Mouse (Mus musculus) liver, embryonic 14.5 days (tissue): ENCODE measurements around the gene Sf3a1. TPM values are rescaled to one million over a fixed set of nuclear protein-coding genes. Genes with fewer than 3 reads are reported as not detected.

Source experiments
- ATAC-seq: fragments of 200-750 bp; cut with Nextera tagmentation; 2 replicates; pipeline ENCODE4 v1.8.0; 2017; ENCODE audit warnings: moderate number of reproducible peaks, mild to moderate bottlenecking, moderate library complexity; ENCODE audit not compliant: insufficient read depth
- DNase-seq, 3 experiments: peaks; one replicate each; pipeline ENCODE4 v3.0.0-alpha.2; 2012 to 2013; ENCODE audit warnings: low read depth in 3 of 3, low spot score in 3 of 3
- H3K27ac ChIP-seq: fragments of 300-500 bp; sonication (generic); 2 replicates; pipeline ENCODE4 v1.5.1; 2014; ENCODE audit warnings: moderate library complexity, mild to moderate bottlenecking, control low read depth, inconsistent platforms
- H3K27me3 ChIP-seq: fragments of 300-500 bp; sonication (generic); 2 replicates; pipeline ENCODE4 v1.6.1; 2014; ENCODE audit warnings: mild to moderate bottlenecking, low read length, moderate library complexity; ENCODE audit not compliant: control insufficient read depth, insufficient read depth
- H3K36me3 ChIP-seq: fragments of 300-500 bp; sonication (generic); replicated peaks from 2 replicates; pipeline ENCODE4 v1.6.1; 2014; ENCODE audit warnings: low read depth; ENCODE audit not compliant: control insufficient read depth, insufficient read depth
- H3K4me1 ChIP-seq, 2 experiments: fragments of 200-500 bp in 1 of 2; fragments of 300-500 bp in 1 of 2; sonication (generic) in 1 of 2; replicated peaks; 2 replicates each; pipeline ENCODE4 v1.6.1; 2012 to 2014; ENCODE audit warnings: antibody characterized with exemption in 1 of 2, inconsistent platforms in 1 of 2, low read length in 1 of 2; ENCODE audit not compliant: control insufficient read depth in 2 of 2, insufficient read depth in 2 of 2
- H3K4me2 ChIP-seq: fragments of 300-500 bp; sonication (generic); 2 replicates; pipeline ENCODE4 v1.6.1; 2014; ENCODE audit warnings: low read depth, mild to moderate bottlenecking, control low read depth, moderate library complexity
- H3K4me3 ChIP-seq, 2 experiments: fragments of 200-500 bp in 1 of 2; fragments of 300-500 bp in 1 of 2; sonication (generic) in 1 of 2; 2 replicates each; pipeline ENCODE4 v1.5.1; 2012 to 2014; ENCODE audit warnings: low read depth in 2 of 2, low read length in 2 of 2, mild to moderate bottlenecking in 2 of 2, control low read depth in 1 of 2, inconsistent platforms in 1 of 2, moderate library complexity in 1 of 2; ENCODE audit not compliant: insufficient read depth in 1 of 2
- H3K9ac ChIP-seq: fragments of 300-500 bp; sonication (generic); replicated peaks from 2 replicates; pipeline ENCODE4 v1.6.1; 2014; ENCODE audit warnings: mild to moderate bottlenecking, control low read depth, moderate library complexity
- H3K9me3 ChIP-seq: fragments of 300-500 bp; sonication (generic); 2 replicates; pipeline ENCODE4 v1.6.1; 2016; ENCODE audit warnings: low read length, mixed read lengths; ENCODE audit not compliant: control insufficient read depth
- CTCF ChIP-seq: IDR thresholded peaks from 2 replicates; pipeline ENCODE4 v1.5.1; 2016; ENCODE audit warnings: antibody characterized with exemption, low read depth, control low read depth
- EP300 ChIP-seq: IDR thresholded peaks from 2 replicates; pipeline ENCODE4 v1.6.1; 2016; ENCODE audit warnings: antibody characterized with exemption, low read depth
- WGBS: fragments of 180-500 bp; shearing (Covaris S2); extraction: QIAGEN DNeasy Blood & Tissue Kit; methylation state at CpG from one replicate; pipeline ENCODE4 v1.1.7; 2014; ENCODE audit not compliant: insufficient replicate concordance; 5-methylcytosine and 5-hydroxymethylcytosine counted together
- polyA plus RNA-seq, 2 experiments: library from polyadenylated mRNA; depleted of rRNA in 1 of 2; stranded (reverse) in 1 of 2; unstranded in 1 of 2; fragments of >200 nt; fragmentation: Nextera tagmentation in 1 of 2; extraction: Ambion mirVana in 1 of 2; gene quantifications; 2 replicates each; pipeline versions ENCODE4 v1.2.1 to v1.2.3; 2012 to 2014

Gene Sf3a1
- polyA plus RNA-seq, 2 experiments, result 18.6 to 23.5 TPM

GRCm38 (mm10) chr11:4202995-4203704, 43.0 kb downstream of the Sf3a1 start:
- Histone ChIP-seq H3K27me3 (no peaks in the 10 kb centered on the region), H3K4me1 (peaks cover 0 to 7% of the 10 kb centered on the region in 2 experiments; a peak in 2 of 4 replicates), H3K4me3 (no peak overlapping the region), H3K4me2 (no peak overlapping the region), H3K9me3 (no peaks in the 10 kb centered on the region), H3K27ac (no peak overlapping the region), H3K9ac (no peak overlapping the region), H3K36me3 (no peaks in the 10 kb centered on the region)
- no peak for ATAC-seq
- WGBS, result 39% methylated on average over 12 of the region's 12 CpGs
- DNase-seq, result no peak
- TF ChIP-seq CTCF, result no peak
- TF ChIP-seq EP300, result no peak

DNA sequence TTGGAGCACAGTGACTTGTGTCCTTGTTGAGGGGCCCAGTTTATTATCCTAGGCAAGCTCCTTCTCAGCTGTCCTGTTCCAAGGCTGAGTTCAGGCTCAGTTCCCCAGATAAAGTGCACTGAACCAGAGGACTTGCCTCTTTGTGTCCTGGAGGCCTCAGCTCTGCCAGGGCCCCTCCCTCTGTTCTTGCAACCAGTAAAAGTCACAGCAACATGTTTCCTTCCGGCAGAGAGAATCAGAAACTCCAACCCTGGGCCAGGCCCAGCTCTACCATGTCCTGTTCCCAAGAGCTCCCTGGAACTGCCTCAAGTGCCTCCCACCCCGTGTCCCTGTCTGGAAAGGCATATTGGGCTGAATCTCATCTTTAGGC, 43.5 kb downstream of the Sf3a1 start:
- TF ChIP-seq CTCF, result no peak
- no peak for TF ChIP-seq EP300
- DNase-seq (no peak), ATAC-seq (no peak)
- no peaks in the 10 kb centered on the region for H3K9me3 ChIP-seq
- no peak overlapping the region for H3K9ac ChIP-seq
- no peaks in the 10 kb centered on the region for H3K36me3 ChIP-seq
- H3K4me1 ChIP-seq, result peaks cover 0 to 7% of the 10 kb centered on the region in 2 experiments; a peak in 2 of 4 replicates
- 29% methylated on average over 2 of the region's 2 CpGs for WGBS
- no peak overlapping the region for H3K4me2 ChIP-seq
- H3K27me3 ChIP-seq, result no peaks in the 10 kb centered on the region
- H3K4me3 ChIP-seq, result no peak overlapping the region
- no peak overlapping the region for H3K27ac ChIP-seq

DNA sequence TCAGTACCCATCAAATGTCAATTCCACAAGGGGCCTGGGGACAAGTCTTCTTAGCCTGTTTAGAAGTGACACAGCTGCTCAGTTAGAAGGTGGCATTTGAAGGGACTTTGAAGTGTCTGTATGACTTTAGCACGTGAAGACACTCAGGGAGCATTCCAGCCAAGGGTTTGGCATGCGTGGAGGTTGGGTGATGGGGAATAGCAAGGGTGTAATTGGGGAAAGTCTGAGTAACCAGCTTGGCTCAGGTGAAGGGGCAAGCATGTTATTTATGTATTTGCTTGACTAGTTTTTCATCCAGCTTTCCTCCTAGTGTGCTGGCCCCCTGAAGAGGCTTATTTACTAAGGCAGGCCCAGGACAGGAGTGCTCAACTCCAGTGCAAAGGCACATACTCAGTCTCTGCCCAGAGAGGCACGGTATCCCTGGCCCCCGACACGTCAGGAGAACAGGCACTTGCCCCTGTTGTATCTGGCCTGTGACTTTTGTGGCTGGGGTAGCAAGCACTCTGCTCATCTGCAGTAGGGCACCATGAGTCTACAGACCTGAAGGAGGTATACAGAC, 45.0 kb downstream of the Sf3a1 start:
- Histone ChIP-seq H3K36me3 (no peaks in the 10 kb centered on the region), H3K4me1 (peaks cover 0 to 7% of the 10 kb centered on the region in 2 experiments; a peak in 2 of 4 replicates), H3K4me3 (no peak overlapping the region), H3K27me3 (no peaks in the 10 kb centered on the region), H3K27ac (no peak overlapping the region), H3K9me3 (no peaks in the 10 kb centered on the region), H3K4me2 (no peak overlapping the region), H3K9ac (no peak overlapping the region)
- WGBS, result 87% methylated on average over 5 of the region's 5 CpGs
- DNase-seq, result no peak
- no peak for ATAC-seq
- TF ChIP-seq CTCF (no peak), EP300 (no peak)

DNA sequence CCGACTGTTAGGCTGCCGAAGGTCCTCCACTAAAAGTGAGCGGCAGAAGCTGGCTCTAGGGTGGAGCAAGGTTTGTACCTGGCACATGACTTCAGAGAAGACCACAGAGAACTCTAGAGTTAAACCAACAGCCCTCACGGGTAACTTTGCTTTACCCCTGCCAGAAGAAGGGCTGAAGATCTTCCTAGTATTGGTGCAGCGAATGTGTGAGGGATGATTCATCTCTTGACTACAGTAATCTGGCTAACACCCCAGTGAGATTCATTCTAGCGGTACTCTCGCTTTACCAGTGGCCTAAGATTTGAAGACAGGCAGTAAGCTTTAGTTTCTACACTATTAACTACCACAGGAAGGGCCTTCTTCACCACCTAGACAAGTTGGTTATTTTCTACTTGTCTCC, 45.8 kb downstream of the Sf3a1 start:
- H3K9me3 ChIP-seq, result no peaks in the 10 kb centered on the region
- DNase-seq (no peak), ATAC-seq (no peak)
- no peak overlapping the region for H3K27ac ChIP-seq
- no peaks in the 10 kb centered on the region for H3K27me3 ChIP-seq
- peaks cover 0 to 7% of the 10 kb centered on the region in 2 experiments; a peak in 2 of 4 replicates for H3K4me1 ChIP-seq
- no peak overlapping the region for H3K4me3 ChIP-seq
- TF ChIP-seq CTCF, result no peak
- TF ChIP-seq EP300, result no peak
- H3K36me3 ChIP-seq, result no peaks in the 10 kb centered on the region
- no peak overlapping the region for H3K4me2 ChIP-seq
- no peak overlapping the region for H3K9ac ChIP-seq
- WGBS, result 75% methylated on average over 7 of the region's 7 CpGs

- TF ChIP-seq EP300, result no peak
- TF ChIP-seq CTCF, result 0 out of 2 replicates have a peak, but pooled peaks have one; percentile 2
Observed at GRCm38 (mm10) chr11:4206563-4206962, 46.4 kb downstream of the Sf3a1 start.

More at GRCm38 (mm10) chr11:4206563-4206962, 46.4 kb downstream of the Sf3a1 start:
- Histone ChIP-seq H3K9me3 (no peaks in the 10 kb centered on the region), H3K4me3 (no peak overlapping the region), H3K4me1 (peaks cover 0 to 7% of the 10 kb centered on the region in 2 experiments; a peak in 2 of 4 replicates), H3K4me2 (no peak overlapping the region), H3K36me3 (no peaks in the 10 kb centered on the region), H3K27me3 (no peaks in the 10 kb centered on the region), H3K9ac (no peak overlapping the region), H3K27ac (no peak overlapping the region)
- DNase-seq (no peak), ATAC-seq (no peak)
- 26% methylated on average over 6 of the region's 6 CpGs for WGBS
